Mouse (Mus musculus) c-Kit-positive CD71-positive TER-119-positive erythroid progenitor cells, embryonic 14.5 days (primary cell): ENCODE data around the gene Plcb2.

Source experiments
- DNase-seq: peaks from one replicate; pipeline ENCODE4 v3.0.0-alpha.2; 2013; ENCODE audit warnings: low spot score

The Plcb2 gene

GRCm38 (mm10) chr2:118728337-118728736 is at the start of gene Plcb2:
TSS of gene Plcb2 (minus strand) at chr2:118728438.
- no peak for DNase-seq

GRCm38 (mm10) chr2:118776295-118776694 is 48.1 kb upstream of the Plcb2 start:
- no peak for DNase-seq

DNA sequence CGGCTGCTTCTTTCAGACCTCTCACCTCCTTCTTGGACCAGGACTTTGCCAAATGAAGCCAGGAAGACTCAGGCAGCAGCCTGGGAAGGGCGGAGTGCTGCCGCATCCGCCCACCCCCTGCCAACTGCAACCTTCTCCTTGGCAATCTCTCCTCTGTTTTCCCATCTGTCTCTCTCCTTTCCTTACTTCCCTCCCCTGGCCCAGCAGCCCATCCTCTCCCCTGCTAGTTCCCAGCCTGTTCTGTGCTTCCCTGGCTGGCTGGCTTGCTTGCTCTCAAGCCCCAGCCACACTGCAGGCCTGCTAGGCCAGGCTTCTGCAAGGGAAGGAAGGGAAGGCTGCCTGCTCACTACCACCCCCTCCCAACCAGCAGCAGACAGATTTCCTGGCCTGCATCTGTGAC is 47.6 kb upstream of the Plcb2 start:
- DNase-seq = no peak

- no peak for DNase-seq
Observed at GRCm38 (mm10) chr2:118775396-118775795, 47.2 kb upstream of the Plcb2 start.

DNA sequence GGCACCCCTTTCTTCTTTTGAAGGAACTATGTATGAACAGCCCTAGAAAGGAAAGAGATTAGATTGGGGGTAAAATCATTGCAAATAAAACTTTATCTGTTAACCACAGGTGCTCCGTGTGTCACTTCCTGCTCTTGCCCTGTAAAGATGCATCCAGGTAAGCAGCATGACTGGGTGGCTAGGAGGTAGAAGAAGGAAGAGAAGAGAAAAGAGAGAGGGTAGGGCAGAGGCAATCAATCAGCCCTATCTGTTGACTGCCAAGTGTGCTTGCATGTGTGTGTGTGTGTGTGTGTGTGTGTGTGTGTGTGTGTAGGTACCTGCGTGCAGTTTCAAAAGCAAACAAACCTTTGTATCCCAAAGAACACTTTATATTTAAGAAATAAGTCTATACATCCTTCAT is 46.3 kb upstream of the Plcb2 start:
- no peak for DNase-seq

GRCm38 (mm10) chr2:118772158-118772874 is 44.1 kb upstream of the Plcb2 start, which contains the start of gene Phgr1:
TSS of gene Phgr1 (plus strand) at chr2:118772769.
- no peak for DNase-seq

DNA sequence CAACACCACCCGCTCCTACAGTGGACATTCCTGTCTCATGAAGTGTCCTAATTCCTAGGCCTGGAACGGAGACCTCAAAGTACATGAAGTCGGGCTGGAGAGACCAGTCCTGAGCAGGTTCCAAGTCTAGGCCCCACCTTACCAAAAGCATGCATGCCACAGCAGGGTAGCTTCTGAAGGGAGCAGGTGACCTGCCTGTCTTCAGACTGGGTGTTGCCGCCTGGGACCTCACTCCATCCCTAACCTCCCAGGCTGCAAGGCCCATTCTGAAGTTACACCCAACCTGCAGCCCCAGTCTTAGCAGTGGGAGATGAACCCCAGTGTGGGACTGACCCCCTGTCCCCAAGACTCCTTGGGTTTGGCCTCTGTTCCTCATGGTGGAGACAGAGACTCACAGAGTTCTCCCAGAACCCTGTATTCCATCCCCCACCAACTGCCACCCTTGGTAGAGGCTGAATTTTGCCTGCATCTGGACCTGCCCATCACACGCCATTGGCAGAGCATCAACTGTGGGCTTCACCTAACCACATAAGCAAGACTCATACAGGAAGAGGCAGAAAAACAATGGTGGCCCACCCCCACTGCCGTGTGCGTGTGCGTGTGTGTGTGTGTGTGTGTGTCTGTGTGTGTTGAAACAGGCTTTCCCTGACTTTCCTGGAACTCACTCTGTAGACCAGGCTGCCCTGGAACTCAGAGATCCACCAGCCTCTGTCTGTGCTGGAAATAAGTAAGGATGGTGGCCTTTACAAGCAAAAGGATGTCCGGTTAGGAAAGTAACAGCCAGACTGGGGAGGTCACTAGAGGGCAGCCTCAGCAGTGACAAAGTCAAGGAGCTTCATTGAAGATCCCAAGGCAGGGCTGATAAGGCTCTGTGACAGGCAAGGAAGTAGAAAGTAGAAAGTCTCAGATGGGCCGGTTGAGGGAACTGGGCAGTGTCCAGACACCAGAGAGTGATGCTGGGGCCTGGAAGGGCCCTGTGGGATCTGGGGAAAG is 38.1 kb upstream of the Plcb2 start:
- DNase-seq = no peak

DNA sequence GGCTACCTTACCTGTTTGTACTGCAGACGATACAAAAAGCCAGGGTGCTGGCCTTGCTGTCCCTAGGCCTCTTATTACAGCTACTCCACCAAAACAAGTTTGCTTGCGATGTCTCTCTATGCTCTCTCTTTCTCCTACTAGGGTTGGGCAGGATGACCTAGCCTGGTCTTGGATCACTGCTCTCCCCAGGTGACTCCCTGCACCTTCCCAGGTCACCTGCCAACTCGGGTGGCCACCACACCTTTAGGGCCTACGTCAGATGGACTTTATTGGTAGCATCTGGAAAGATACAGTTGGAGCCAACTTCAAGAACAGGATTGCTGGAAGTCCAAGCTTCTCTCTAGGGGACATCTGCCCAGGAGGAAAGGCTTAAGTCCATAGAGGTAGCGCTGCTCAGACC is 36.6 kb upstream of the Plcb2 start:
- DNase-seq = no peak

GRCm38 (mm10) chr2:118764094-118764831 is 36.0 kb upstream of the Plcb2 start:
- DNase-seq = no peak

- no peak for DNase-seq
Observed at GRCm38 (mm10) chr2:118763469-118763868, 35.2 kb upstream of the Plcb2 start.

DNA sequence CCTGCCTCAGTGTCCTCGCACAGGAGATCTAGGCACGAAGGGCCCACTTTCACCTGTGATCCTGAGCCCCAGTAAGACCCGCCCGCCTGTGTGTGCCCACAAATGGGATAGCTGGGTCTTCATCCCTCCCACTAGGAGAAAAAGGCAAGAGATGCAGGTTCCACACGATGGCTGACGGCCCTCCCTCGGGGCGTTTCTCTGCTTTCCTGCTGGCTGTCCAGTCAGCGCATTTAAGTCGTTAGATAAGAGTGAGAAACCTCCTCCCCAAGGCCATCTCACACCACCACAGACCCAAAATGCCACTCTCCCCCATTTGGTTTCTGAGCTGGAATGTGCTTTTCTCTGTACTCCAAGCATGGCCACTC is 34.5 kb upstream of the Plcb2 start:
- no peak for DNase-seq

DNA sequence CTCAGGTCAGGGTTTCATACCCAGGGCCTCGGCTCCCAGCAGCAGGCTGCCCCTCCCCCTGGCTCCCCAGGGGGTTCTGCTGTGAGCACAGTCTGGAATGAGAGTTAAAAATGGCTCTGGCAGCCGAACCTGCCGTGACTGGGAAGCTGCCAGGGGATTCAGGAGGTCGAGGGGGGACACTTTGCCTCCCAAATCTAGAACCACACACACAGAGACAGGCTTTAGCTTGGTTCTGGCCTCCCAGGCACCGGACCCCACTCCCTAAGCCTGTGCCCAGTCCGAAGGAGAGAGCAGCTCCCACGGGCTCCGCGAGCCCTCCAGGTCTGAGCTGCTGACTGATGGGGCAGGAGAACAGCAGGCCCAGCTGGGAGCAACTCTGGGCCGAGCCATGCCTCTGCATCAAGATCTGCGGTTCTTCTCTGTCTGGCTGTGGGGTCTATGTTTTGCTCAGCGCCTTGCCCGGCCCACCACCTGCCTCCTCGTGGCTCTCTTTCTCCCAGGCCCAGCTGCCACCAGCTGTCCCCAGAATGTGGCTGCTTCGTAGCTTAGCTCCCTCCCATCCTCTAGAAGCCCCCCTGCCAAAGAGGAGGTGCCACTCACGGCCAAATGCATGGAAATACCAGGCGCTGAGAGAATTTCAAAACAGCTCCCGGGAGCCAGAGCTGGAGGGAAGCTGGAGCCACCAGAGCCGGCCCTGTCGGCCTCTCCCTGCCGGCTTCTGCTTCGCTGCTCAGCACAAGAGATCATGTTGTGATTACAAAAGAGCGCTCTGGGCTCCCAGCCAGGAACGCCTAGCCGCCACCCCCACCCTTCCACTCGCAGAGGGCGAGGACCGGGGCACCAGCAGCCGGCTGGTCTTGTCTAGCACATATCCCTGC is 33.9 kb upstream of the Plcb2 start, which contains the start of gene Ccdc9b:
TSS of gene Ccdc9b (minus strand) at position 756 of the 878 bp plus-strand sequence.
- DNase-seq = no peak

GRCm38 (mm10) chr2:118761358-118761757 is 33.1 kb upstream of the Plcb2 start:
- no peak for DNase-seq

DNA sequence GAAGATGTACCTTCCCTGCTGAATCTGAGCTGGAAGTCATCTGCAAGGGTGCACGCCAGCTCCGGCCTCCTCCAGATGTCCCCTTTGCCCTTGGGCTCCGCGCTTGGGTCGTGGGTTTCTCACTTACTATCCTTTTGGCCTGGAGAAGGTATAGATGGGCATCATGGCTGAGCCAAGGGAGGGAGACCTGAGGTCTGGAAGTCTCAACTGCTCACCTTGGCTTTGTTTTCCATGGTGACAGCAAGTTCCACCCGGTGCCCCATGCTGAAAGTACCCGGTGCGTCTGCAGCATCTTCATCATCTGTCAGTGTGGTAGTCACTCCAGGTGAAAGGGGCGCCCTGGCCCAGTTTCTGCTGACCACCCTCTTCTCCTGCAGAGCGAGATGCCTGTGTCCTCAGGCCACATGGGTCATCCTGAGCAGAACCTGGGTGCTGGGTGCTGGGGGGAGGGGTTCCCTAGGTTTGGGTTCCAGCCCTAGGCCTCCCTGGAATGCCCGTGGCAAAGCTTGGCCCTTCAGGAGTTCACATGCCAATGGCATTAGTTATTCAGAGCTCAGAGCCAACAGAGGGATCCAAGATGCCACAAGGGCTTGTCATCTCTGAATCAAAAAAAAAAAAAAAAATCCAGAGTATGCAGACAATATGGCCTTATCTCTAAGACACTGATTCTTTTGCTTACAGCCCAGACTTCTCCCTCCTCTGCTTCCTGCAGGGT is 32.2 kb upstream of the Plcb2 start:
- no peak for DNase-seq

DNA sequence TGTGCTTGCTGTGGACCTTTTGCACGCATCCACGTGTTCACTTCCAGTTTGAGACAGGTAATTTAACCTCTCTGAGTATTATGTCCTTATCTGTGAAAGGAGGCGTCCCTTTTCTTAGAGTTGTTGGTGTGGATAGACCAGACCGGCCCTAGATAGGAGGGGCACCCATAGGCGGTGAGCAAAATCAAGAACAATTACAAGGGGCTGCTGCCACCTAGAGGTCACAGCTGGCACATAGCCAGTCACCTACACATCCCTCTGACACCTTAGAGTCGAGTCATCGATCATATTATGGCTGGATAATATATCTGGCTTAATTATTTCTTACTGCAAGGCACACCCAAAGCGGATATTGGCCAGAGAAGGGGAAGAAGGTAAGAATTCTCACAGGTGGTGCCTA is 31.6 kb upstream of the Plcb2 start:
- peak; percentile 76 for DNase-seq

DNA sequence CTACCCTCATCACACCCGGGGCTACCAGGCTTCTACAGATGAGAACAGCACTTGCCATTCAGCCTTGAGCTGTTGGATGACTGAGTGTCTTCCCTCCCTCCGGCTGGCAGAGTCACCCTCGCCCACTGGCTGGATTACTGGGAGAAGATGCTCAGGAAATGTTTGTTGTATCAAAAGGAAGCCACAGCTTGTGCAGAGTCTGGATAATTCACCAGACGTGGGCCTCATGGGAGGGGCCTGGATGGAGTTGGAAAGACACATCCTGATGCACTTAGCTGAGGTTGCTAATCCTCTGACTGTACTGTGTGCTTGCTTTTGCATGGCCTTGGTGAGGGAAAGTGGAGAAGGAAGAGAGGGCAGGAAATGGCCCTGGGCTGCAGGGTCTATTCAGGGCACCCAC is 27.9 kb upstream of the Plcb2 start:
- no peak for DNase-seq

DNA sequence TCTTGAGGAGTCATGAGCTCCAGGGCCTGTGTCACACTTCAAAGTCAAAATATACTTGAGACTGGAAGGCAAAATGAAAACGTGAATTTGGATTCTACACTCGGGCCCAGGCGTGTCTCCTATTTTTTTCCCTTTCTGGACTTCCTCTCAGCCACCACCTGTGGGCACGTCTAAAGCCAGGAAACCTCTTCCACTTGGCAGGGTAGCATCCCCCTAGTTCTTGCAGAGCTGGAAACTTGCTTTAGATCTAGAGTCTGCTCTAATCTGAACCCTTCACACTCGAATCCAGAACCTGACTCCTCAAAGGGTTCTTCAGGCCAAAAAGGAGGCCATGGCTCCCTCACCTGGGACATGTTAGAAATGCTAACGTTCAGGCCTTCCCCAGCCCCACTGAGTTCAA is 27.2 kb upstream of the Plcb2 start:
- no peak for DNase-seq

GRCm38 (mm10) chr2:118754143-118754542 is 25.9 kb upstream of the Plcb2 start:
- no peak for DNase-seq

DNA sequence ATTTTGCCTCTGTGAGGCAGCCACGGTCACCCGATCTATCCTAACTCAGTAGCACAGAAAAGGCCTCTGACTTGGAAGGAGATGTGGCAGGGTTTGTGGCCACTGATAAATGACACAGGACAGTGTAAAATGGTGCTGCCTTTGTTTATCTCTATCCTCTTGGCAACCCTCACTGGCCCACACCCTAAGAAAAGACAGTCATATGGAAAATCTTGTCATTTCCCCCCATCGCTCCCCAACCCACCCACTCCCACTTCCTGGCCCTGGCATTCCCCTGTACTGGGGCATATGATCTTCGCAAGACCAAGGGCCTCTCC is 24.5 kb upstream of the Plcb2 start:
- no peak for DNase-seq

- no peak for DNase-seq
Observed at GRCm38 (mm10) chr2:118751896-118752791, 23.9 kb upstream of the Plcb2 start.
